Mouse (Mus musculus) kidney, postnatal 0 days (tissue): ENCODE results near the gene Insc. TPM values are rescaled to one million over a fixed set of nuclear protein-coding genes. Genes with fewer than 3 reads are reported as not detected.

Experiments used
- ATAC-seq: fragments of 200-750 bp; cut with Nextera tagmentation; replicated peaks from 2 replicates; pipeline ENCODE4 v1.8.0; 2017; ENCODE audit warnings: low read depth, moderate number of reproducible peaks, moderate TSS enrichment, moderate library complexity; ENCODE audit not compliant: low FRiP score
- DNase-seq: peaks from one replicate; pipeline ENCODE4 v3.0.0-alpha.2; 2016; ENCODE audit warnings: low spot score
- H3K27ac ChIP-seq: fragments of 300-500 bp; sonication (generic); 2 replicates; pipeline ENCODE4 v1.5.1; 2014; ENCODE audit warnings: mild to moderate bottlenecking
- H3K27me3 ChIP-seq: fragments of 300-500 bp; sonication (generic); 2 replicates; pipeline ENCODE4 v1.6.1; 2014; ENCODE audit warnings: low read length, mixed read lengths; ENCODE audit not compliant: insufficient read depth
- H3K36me3 ChIP-seq: fragments of 300-500 bp; sonication (generic); 2 replicates; pipeline ENCODE4 v1.6.1; 2014; ENCODE audit warnings: low read length, mixed read lengths; ENCODE audit not compliant: insufficient read depth
- H3K4me1 ChIP-seq: fragments of 300-500 bp; sonication (generic); replicated peaks from 2 replicates; pipeline ENCODE4 v1.6.1; 2014; ENCODE audit warnings: antibody characterized with exemption, low read length, mixed read lengths; ENCODE audit not compliant: insufficient read depth
- H3K4me2 ChIP-seq: fragments of 300-500 bp; sonication (generic); 2 replicates; pipeline ENCODE4 v1.6.1; 2014; ENCODE audit warnings: mild to moderate bottlenecking, low read length, moderate library complexity, mixed read lengths
- H3K4me3 ChIP-seq: fragments of 300-500 bp; sonication (generic); replicated peaks from 2 replicates; pipeline ENCODE4 v1.5.1; 2014; ENCODE audit warnings: low read depth, low read length
- H3K9ac ChIP-seq: fragments of 300-500 bp; sonication (generic); 2 replicates; pipeline ENCODE4 v1.6.1; 2014; ENCODE audit warnings: low read depth, low read length
- H3K9me3 ChIP-seq: fragments of 300-500 bp; sonication (generic); replicated peaks from 2 replicates; pipeline ENCODE4 v1.6.1; 2016; ENCODE audit warnings: low read length, inconsistent platforms, mixed read lengths
- CTCF ChIP-seq: IDR thresholded peaks from 2 replicates; pipeline ENCODE4 v1.5.1; 2016; ENCODE audit warnings: antibody characterized with exemption, low read depth, mild to moderate bottlenecking, moderate library complexity
- WGBS: fragments of 180-500 bp; shearing (Covaris S2); extraction: QIAGEN DNeasy Blood & Tissue Kit; methylation state at CpG from one replicate; pipeline ENCODE4 v1.1.7; 2014; 5-methylcytosine and 5-hydroxymethylcytosine counted together
- polyA plus RNA-seq: library from polyadenylated mRNA; unstranded; fragments of >200 nt; fragmentation: Nextera tagmentation; extraction: Ambion mirVana; gene quantifications from 2 replicates; pipeline ENCODE4 v1.2.1, GENCODE M21; 2015

Gene Insc
- polyA plus RNA-seq = 3.5 and 4.2 TPM in 2 replicates

DNA sequence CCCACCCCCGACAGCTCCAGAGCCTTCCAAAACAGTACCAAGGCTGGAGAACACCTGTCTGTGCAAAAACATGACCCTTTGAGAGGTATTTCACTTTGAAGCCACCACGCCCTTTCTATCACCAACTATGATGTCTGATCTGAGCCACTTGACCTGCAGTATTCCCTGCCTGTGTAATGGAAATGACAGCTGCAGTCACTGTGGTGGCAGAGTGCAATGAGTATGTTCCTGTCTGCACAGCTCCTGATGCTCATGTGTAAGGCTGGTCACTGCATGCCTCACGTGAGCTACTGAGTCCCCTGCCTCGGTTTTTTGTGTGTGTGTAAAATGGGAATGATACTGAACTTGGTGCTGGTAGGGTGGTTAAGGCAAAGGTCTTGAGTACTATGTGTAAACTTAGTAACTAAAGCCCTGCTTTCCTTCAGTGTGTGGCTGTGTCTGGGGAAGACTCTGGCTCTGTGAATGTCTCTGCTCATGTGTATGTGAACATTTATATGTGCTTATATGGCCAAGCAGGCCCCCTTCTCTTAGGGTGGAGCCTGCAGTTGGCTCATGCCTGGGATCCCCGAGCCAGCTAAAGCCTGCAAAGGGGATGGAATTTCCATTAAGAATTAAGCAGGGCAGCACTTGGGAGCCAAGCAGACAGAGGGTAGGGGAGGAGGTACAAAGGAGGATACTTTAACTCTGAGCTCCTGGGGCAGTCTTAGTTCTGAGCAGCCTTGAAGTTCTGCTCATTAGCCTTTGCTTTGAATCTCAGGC lies at the start of gene Insc:
Gene Insc, plus strand, starts transcription at position 673 of the 759 bp plus-strand sequence.
- no peaks in the 10 kb centered on the region for H3K36me3 ChIP-seq
- no peak within 1 kb of the TSS for H3K4me3 ChIP-seq
- no peaks in the 10 kb centered on the region for H3K9me3 ChIP-seq
- 69% methylated on average over 5 of the region's 5 CpGs for WGBS
- no peak within 1 kb of the TSS for H3K4me2 ChIP-seq
- no peak within 1 kb of the TSS for H3K9ac ChIP-seq
- H3K4me1 ChIP-seq = 0 out of 2 replicates have a peak, but pooled peaks cover 5% of the 10 kb centered on the region
- H3K27ac ChIP-seq = no peak within 1 kb of the TSS
- DNase-seq = no peak
- no peak for ATAC-seq
- H3K27me3 ChIP-seq = no peaks in the 10 kb centered on the region
- TF ChIP-seq CTCF = no peak

GRCm38 (mm10) chr7:114700871-114701270 lies 42.6 kb upstream of the Insc start:
- H3K36me3 ChIP-seq = no peaks in the 10 kb centered on the region
- no peak overlapping the region for H3K4me3 ChIP-seq
- no peaks in the 10 kb centered on the region for H3K4me1 ChIP-seq
- TF ChIP-seq CTCF = no peak
- ATAC-seq = no peak
- H3K9me3 ChIP-seq = no peaks in the 10 kb centered on the region
- no peak overlapping the region for H3K27ac ChIP-seq
- H3K27me3 ChIP-seq = no peaks in the 10 kb centered on the region
- peak; percentile 12 for DNase-seq
- no peak overlapping the region for H3K4me2 ChIP-seq
- 21% methylated on average over 2 of the region's 2 CpGs for WGBS
- H3K9ac ChIP-seq = no peak overlapping the region

DNA sequence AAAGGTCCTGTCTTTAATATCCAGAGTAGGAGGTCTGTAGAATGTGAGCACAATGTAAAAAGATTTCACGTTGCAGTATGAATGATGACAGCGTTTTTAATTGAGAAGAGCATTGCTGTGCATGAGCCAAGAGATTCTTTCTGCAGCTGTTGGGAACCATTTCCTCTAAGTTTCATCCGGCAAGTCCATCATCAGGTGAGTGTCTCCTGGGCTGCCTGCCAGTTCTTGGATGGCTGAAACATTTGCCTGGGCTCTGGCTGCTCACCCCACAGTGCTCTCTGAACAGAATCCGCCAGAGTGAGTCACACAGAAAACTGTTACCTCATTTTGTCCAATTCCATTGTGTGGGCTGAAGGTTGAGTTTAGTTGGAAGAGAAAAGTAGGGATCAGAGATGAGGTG lies 36.8 kb upstream of the Insc start:
- ATAC-seq = no peak
- Histone ChIP-seq H3K27me3 (no peaks in the 10 kb centered on the region), H3K9ac (no peak overlapping the region), H3K4me1 (no peaks in the 10 kb centered on the region), H3K9me3 (no peaks in the 10 kb centered on the region), H3K36me3 (no peaks in the 10 kb centered on the region), H3K4me3 (no peak overlapping the region), H3K27ac (no peak overlapping the region), H3K4me2 (no peak overlapping the region)
- DNase-seq = no peak
- WGBS = 78% methylated on average over 4 of the region's 4 CpGs
- TF ChIP-seq CTCF = no peak

- no peaks in the 10 kb centered on the region for H3K9me3 ChIP-seq
- H3K4me3 ChIP-seq = no peak overlapping the region
- ATAC-seq (no peak), DNase-seq (no peak)
- no peak overlapping the region for H3K27ac ChIP-seq
- H3K9ac ChIP-seq = no peak overlapping the region
- WGBS = 64% methylated on average over 1 of the region's 1 CpGs
- H3K4me1 ChIP-seq = no peaks in the 10 kb centered on the region
- H3K27me3 ChIP-seq = no peaks in the 10 kb centered on the region
- TF ChIP-seq CTCF = no peak
- H3K4me2 ChIP-seq = no peak overlapping the region
- H3K36me3 ChIP-seq = no peaks in the 10 kb centered on the region
These were observed 36.1 kb upstream of the Insc start for GRCm38 (mm10) chr7:114707398-114707797.

- H3K4me3 ChIP-seq = no peak overlapping the region
- H3K9ac ChIP-seq = no peak overlapping the region
- H3K4me2 ChIP-seq = no peak overlapping the region
- no peaks in the 10 kb centered on the region for H3K4me1 ChIP-seq
- no peaks in the 10 kb centered on the region for H3K36me3 ChIP-seq
- ATAC-seq (no peak), DNase-seq (no peak)
- no peaks in the 10 kb centered on the region for H3K27me3 ChIP-seq
- WGBS = 68% methylated on average over 2 of the region's 2 CpGs
- no peak overlapping the region for H3K27ac ChIP-seq
- no peak for TF ChIP-seq CTCF
- no peaks in the 10 kb centered on the region for H3K9me3 ChIP-seq
These were observed 33.1 kb upstream of the Insc start for GRCm38 (mm10) chr7:114710419-114710818.

DNA sequence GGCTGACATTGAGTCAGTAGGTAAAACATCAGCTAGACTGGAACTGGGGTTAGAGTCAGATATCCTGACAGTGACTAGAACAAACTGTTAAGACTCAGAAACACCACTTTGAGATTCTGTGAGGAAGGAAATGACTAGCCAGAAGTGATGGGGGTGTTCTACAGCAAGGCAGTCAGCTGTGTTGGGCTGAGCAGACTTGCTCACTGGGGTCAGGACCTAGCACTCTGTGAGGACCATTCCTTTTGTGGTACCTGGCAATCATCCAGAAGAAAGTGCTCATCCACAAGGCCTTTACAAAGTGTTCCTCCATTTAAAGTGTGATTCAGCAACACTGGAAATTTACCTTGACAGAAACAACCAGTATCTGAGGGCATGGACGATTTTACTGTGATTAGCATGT lies 31.0 kb upstream of the Insc start:
- Histone ChIP-seq H3K27ac (no peak overlapping the region), H3K4me1 (no peaks in the 10 kb centered on the region), H3K36me3 (no peaks in the 10 kb centered on the region), H3K9me3 (no peaks in the 10 kb centered on the region), H3K4me2 (no peak overlapping the region), H3K27me3 (no peaks in the 10 kb centered on the region), H3K4me3 (no peak overlapping the region), H3K9ac (no peak overlapping the region)
- no peak for ATAC-seq
- TF ChIP-seq CTCF = no peak
- no peak for DNase-seq
- 71% methylated on average over 1 of the region's 1 CpGs for WGBS

DNA sequence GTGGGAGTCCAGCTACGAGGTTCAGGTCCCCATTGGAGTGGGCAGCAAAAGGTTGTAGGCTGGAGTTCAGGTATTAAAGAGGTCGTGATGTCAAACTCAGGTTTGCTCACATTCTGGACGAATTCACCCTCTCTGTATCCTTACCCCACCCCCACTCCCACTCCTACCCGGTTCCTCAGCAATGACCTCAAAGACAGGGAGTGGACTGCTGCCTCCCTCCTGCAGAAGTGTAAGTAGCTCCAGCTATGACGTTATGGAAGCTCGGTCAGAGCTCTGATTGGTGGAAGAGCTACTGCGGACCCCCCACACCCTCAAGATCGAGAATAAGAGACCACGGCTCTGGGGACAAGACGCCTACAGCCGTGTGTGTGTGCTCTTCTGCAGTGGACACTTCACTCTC lies 25.2 kb upstream of the Insc start, which contains the start of gene Calcb:
Gene Calcb, plus strand, starts transcription at position 344 of the 400 bp plus-strand sequence.
- WGBS = 2% methylated on average over 11 of the region's 11 CpGs
- Histone ChIP-seq H3K4me2 (peak within 1 kb of the TSS; percentile 40), H3K9me3 (no peaks in the 10 kb centered on the region), H3K9ac (no peak within 1 kb of the TSS), H3K27me3 (peaks cover 18% of the 10 kb centered on the region), H3K4me1 (no peaks in the 10 kb centered on the region), H3K36me3 (no peaks in the 10 kb centered on the region), H3K27ac (no peak within 1 kb of the TSS), H3K4me3 (peak within 1 kb of the TSS; percentile 7; the same call in 1 of the 2 replicates)
- no peak for TF ChIP-seq CTCF
- no peak for ATAC-seq
- no peak for DNase-seq
